Mouse (Mus musculus): ENCODE results near the gene Zfp281. TPM values are rescaled to one million over a fixed set of nuclear protein-coding genes. Genes with fewer than 3 reads are reported as not detected.

Zfp281 gene
- polyA plus RNA-seq, 1 experiment from 2014 or later: 33.6 TPM

DNA sequence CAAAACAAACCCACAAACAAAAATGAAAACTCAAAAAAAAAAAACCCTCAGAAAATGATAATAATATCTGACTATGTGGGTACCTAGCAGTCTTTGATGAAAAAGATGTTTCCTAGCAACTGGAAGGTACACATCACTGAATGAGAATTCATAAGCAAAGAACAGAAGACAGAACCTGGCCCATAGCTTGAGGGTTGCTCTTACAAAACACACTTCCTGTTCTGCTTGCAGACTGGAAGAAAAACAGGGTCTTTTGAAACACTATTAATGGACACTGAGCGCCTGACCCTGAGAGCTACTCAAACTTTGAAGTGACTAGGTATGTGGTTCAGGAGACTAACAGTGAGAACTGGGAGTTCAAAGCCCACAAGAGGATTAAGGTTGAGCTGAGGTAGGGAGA, 6.1 kb upstream of the Zfp281 start:
- Histone ChIP-seq H3K4me2 (replicated peaks) (no peak overlapping the region), H3K27me3 (no peaks in the 10 kb centered on the region), H3K36me3 (no peaks in the 10 kb centered on the region), H3K4me3 (no peak overlapping the region), H3K27ac (no peak overlapping the region), H3K4me1 (peaks cover under 1% of the 10 kb centered on the region; the same call in 1 of the 2 replicates), H3K9me3 (replicated peaks) (no peaks in the 10 kb centered on the region), H3K9ac (no peak overlapping the region)
- no peak for ATAC-seq (ENCODE audit: low FRiP score)
- WGBS: 82% methylated on average over 1 of the region's 1 CpGs

DNA sequence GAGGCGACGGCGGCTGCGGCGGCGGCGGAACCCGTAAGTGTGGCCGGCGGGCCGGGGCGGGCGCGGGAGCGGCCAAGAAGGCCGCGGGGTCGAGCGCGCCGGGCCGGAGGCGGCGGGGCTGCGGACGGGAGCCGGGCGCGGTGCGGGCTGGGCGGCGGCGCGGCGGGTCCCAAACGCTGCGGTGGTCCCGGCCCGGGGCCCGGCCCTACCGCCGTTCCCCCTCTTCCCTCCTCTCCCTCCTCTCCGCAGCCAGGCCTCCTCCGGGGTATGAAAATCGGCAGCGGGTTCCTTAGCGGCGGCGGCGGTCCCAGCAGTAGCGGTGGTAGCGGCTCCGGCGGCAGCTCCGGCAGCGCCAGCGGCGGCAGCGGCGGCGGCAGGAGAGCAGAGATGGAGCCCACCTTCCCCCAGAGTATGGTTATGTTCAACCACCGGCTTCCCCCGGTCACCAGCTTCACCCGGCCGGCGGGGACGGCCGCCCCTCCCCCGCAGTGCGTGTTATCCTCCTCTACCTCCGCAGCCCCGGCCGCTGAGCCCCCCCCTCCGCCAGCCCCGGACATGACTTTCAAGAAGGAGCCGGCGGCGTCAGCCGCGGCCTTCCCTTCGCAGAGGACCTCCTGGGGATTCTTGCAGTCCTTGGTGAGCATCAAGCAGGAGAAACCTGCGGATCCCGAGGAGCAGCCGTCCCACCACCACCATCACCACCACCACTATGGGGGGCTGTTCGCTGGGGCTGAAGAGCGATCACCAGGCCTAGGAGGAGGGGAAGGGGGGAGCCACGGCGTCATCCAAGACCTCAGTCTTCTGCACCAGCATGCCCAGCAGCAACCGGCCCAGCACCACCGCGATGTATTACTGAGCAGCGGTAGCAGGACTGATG, 556 bp downstream of the Zfp281 start:
- ATAC-seq (ENCODE audit: low FRiP score): peak; percentile 80
- 3% methylated on average over 54 of the region's 92 CpGs for WGBS
- peaks cover 20% of the 10 kb centered on the region for H3K36me3 ChIP-seq
- H3K4me3 ChIP-seq: peak overlapping the region; percentile 90
- no peaks in the 10 kb centered on the region for H3K27me3 ChIP-seq
- peaks cover 34% of the 10 kb centered on the region for H3K4me1 ChIP-seq
- H3K9me3 ChIP-seq (replicated peaks): no peaks in the 10 kb centered on the region
- H3K4me2 ChIP-seq (replicated peaks): peak overlapping the region; percentile 93
- H3K27ac ChIP-seq: peak overlapping the region; percentile 91
- H3K9ac ChIP-seq: peak overlapping the region; percentile 97

DNA sequence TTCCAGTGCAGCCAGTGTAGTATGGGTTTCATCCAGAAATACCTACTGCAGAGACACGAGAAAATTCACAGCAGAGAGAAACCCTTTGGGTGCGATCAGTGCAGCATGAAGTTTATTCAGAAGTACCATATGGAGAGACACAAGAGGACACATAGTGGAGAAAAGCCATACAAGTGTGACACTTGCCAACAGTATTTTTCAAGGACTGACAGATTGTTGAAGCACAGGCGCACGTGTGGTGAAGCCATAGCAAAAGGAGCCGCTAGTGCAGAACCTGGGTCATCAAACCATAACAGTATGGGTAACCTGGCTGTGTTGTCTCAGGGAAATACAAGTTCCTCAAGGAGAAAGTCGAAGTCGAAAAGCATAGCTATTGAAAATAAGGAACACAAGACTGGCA, 1.4 kb downstream of the Zfp281 start:
- H3K27me3 ChIP-seq: no peaks in the 10 kb centered on the region
- H3K9me3 ChIP-seq (replicated peaks): no peaks in the 10 kb centered on the region
- peak overlapping the region; percentile 90 for H3K4me3 ChIP-seq
- H3K27ac ChIP-seq: no peak overlapping the region
- ATAC-seq (ENCODE audit: low FRiP score): no peak
- peak overlapping the region; percentile 93 for H3K4me2 ChIP-seq (replicated peaks)
- WGBS: 93% methylated on average over 7 of the region's 7 CpGs
- peak overlapping the region; percentile 97 for H3K9ac ChIP-seq
- H3K36me3 ChIP-seq: peaks cover 20% of the 10 kb centered on the region
- H3K4me1 ChIP-seq: peaks cover 34% of the 10 kb centered on the region

DNA sequence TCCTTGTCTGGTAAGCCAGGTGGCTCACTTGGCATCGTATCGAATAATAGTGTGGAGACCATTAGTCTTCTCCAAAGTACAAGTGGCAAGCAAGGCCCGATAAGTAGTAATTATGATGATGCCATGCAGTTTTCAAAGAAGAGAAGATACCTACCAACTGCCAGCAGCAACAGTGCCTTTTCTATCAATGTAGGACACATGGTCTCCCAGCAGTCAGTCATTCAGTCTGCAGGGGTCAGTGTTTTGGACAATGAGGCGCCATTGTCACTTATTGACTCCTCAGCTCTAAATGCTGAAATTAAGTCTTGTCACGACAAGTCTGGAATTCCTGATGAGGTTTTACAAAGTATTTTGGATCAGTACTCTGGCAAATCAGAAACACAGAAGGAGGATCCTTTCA, 2.1 kb downstream of the Zfp281 start:
- no peak overlapping the region for H3K9ac ChIP-seq
- 88% methylated on average over 5 of the region's 5 CpGs for WGBS
- peak overlapping the region; percentile 93; the same call in 1 of the 2 replicates for H3K4me2 ChIP-seq (replicated peaks)
- H3K36me3 ChIP-seq: peaks cover 20% of the 10 kb centered on the region
- H3K27ac ChIP-seq: no peak overlapping the region
- no peaks in the 10 kb centered on the region for H3K9me3 ChIP-seq (replicated peaks)
- no peak overlapping the region for H3K4me3 ChIP-seq
- H3K4me1 ChIP-seq: peaks cover 34% of the 10 kb centered on the region
- no peak for ATAC-seq (ENCODE audit: low FRiP score)
- no peaks in the 10 kb centered on the region for H3K27me3 ChIP-seq

DNA sequence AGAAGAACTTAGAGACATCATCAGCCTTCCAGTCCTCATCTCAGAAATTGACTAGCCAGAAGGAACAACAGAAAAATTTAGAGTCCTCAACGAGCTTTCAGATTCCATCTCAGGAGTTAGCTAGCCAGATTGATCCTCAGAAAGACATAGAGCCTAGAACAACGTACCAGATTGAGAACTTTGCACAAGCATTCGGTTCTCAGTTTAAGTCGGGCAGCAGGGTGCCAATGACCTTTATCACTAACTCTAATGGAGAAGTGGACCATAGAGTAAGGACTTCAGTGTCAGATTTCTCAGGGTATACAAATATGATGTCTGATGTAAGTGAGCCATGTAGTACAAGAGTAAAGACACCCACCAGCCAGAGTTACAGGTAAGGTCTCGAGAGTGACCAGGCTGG, 2.9 kb downstream of the Zfp281 start:
- no peaks in the 10 kb centered on the region for H3K27me3 ChIP-seq
- H3K9ac ChIP-seq: no peak overlapping the region
- no peak for ATAC-seq (ENCODE audit: low FRiP score)
- peak overlapping the region; percentile 40 for H3K4me2 ChIP-seq (replicated peaks)
- no peak overlapping the region for H3K27ac ChIP-seq
- no peak overlapping the region for H3K4me3 ChIP-seq
- H3K36me3 ChIP-seq: peaks cover 20% of the 10 kb centered on the region
- WGBS: 86% methylated on average over 5 of the region's 5 CpGs
- H3K9me3 ChIP-seq (replicated peaks): no peaks in the 10 kb centered on the region
- H3K4me1 ChIP-seq: peaks cover 34% of the 10 kb centered on the region

DNA sequence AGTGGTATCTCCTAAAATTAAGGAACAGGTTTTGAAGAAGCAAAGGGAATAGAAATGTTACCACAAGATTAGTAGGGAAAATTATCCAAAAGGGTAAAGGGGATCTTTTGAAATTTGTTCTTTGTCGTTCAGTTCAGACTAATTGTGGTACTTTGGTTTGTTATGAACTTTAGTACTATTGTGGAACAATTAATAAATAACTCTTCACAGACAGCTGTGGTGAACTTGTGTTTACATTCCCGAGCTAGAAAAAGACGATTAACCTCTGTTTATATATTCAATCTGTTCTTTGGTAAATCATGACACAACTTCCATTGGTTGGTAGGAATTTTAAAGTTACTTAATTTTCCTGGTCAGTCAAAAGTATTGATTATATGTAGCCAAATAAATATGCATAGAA, 8.2 kb downstream of the Zfp281 start:
- no peak overlapping the region for H3K9ac ChIP-seq
- 95% methylated on average over 3 of the region's 3 CpGs for WGBS
- H3K4me3 ChIP-seq: no peak overlapping the region
- H3K4me1 ChIP-seq: peaks cover 8% of the 10 kb centered on the region
- no peak overlapping the region for H3K27ac ChIP-seq
- H3K9me3 ChIP-seq (replicated peaks): no peaks in the 10 kb centered on the region
- no peaks in the 10 kb centered on the region for H3K27me3 ChIP-seq
- H3K4me2 ChIP-seq (replicated peaks): no peak overlapping the region
- no peak for ATAC-seq (ENCODE audit: low FRiP score)
- no peaks in the 10 kb centered on the region for H3K36me3 ChIP-seq

DNA sequence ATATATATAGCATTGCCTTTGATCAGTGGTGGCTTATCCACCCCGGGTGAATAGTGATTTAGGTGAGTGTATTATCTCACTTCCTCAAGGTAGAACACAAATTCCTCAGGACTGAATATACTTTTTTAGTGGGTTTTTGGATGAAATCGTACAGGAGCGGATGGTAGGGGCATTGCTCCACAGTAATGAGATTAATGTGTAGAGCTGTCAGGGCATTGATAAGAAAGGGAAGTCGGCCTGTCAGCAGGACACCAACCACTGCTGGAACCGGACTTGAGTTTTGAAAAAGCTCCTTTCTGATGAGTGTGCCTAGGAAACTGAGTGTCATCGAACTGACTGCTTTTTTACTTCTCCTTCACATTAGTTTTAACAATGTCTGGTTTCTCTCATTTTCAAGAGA, 10.9 kb downstream of the Zfp281 start:
- no peak overlapping the region for H3K9ac ChIP-seq
- no peak overlapping the region for H3K27ac ChIP-seq
- ATAC-seq (ENCODE audit: low FRiP score): no peak
- H3K36me3 ChIP-seq: no peaks in the 10 kb centered on the region
- H3K4me3 ChIP-seq: no peak overlapping the region
- H3K4me1 ChIP-seq: no peaks in the 10 kb centered on the region
- H3K4me2 ChIP-seq (replicated peaks): no peak overlapping the region
- no peaks in the 10 kb centered on the region for H3K27me3 ChIP-seq
- H3K9me3 ChIP-seq (replicated peaks): no peaks in the 10 kb centered on the region
- 80% methylated on average over 6 of the region's 6 CpGs for WGBS

DNA sequence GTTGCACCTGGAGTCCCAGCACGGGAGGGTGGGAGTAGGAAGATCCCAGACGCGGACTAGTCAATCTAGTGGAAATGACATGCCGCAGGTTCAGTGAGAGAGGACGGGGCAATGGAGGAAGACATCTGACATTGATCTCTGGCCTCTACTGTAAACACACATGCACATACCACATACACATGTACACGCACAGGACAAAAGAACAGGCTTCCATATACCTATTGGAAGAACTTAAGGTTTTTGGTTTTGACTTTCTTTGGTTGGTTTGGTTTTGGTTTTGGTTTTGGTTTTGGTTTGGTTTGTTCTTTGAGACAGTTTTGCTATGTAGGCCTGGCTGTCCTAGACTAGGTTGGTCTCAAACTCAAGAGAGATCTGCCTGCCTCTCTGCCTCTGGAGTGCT, 12.2 kb downstream of the Zfp281 start:
- H3K9ac ChIP-seq: no peak overlapping the region
- no peaks in the 10 kb centered on the region for H3K9me3 ChIP-seq (replicated peaks)
- 91% methylated on average over 6 of the region's 6 CpGs for WGBS
- no peak overlapping the region for H3K4me3 ChIP-seq
- no peak overlapping the region for H3K27ac ChIP-seq
- no peak overlapping the region for H3K4me2 ChIP-seq (replicated peaks)
- H3K4me1 ChIP-seq: no peaks in the 10 kb centered on the region
- no peaks in the 10 kb centered on the region for H3K36me3 ChIP-seq
- no peaks in the 10 kb centered on the region for H3K27me3 ChIP-seq
- ATAC-seq (ENCODE audit: low FRiP score): no peak

DNA sequence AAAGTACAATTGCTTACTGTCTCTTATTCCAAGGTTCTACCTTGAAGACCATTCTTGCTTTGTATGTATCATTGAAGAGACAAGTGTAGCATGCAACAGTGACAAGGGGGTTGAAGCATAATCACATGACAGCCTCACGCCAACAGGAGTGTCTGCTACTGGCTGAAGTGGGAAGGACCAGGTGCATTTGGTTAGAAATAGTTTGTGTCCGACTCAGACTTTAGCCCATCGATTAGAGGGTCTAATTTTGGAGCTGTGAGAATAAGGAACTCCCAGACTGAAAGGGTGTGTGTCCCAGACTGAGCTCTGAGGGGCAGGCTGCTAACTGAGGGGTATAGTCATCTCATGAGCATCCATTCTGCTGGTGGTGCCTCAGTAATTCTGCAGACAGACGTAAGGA, 13.0 kb downstream of the Zfp281 start:
- Histone ChIP-seq H3K4me3 (no peak overlapping the region), H3K9me3 (replicated peaks) (no peaks in the 10 kb centered on the region), H3K4me1 (no peaks in the 10 kb centered on the region), H3K27ac (no peak overlapping the region), H3K27me3 (no peaks in the 10 kb centered on the region), H3K36me3 (no peaks in the 10 kb centered on the region), H3K4me2 (replicated peaks) (no peak overlapping the region), H3K9ac (no peak overlapping the region)
- no peak for ATAC-seq (ENCODE audit: low FRiP score)
- WGBS: 94% methylated on average over 4 of the region's 4 CpGs

DNA sequence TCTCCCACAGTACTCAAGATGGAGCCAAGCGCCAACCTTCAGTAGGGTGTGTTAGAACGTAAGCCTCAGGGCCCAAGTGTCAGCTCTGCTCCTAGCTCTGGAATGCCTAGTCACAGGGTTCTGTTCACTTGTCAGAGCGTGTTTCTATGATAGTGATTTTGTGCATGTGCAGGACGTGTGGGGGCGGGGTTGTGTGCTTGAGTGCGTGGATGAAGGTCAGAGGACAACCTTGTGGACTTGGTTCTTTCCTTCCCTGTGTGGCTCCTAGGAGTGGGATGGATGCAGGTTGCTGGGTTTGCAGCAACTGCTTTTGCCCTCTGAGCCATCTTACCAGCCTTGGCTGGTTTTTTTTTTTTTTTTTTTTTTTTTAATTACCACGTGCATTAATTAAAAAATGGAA, 13.5 kb downstream of the Zfp281 start:
- no peak overlapping the region for H3K4me3 ChIP-seq
- H3K4me2 ChIP-seq (replicated peaks): no peak overlapping the region
- H3K27ac ChIP-seq: no peak overlapping the region
- H3K9me3 ChIP-seq (replicated peaks): no peaks in the 10 kb centered on the region
- no peaks in the 10 kb centered on the region for H3K36me3 ChIP-seq
- no peaks in the 10 kb centered on the region for H3K27me3 ChIP-seq
- no peak overlapping the region for H3K9ac ChIP-seq
- 89% methylated on average over 7 of the region's 7 CpGs for WGBS
- no peaks in the 10 kb centered on the region for H3K4me1 ChIP-seq
- ATAC-seq (ENCODE audit: low FRiP score): no peak

DNA sequence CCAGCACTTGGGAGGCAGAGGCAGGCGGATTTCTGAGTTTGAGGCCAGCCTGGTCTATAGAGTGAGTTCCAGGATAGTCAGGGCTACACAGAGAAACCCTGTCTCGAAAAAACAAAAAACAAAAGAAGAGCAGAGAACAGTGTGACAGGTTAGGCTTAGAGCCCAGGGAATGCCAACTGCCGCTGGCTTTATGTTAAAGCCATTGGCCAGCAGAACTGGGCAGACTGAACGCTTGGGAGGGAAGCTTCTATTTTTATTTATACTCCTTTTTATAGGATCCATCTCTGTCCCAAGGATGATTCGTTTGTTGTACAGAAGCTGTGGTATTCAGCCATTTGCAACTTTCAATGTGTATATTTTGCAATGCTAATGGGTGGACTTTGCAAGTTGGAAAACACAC, 14.0 kb downstream of the Zfp281 start:
- H3K27me3 ChIP-seq: no peaks in the 10 kb centered on the region
- H3K4me1 ChIP-seq: no peaks in the 10 kb centered on the region
- no peak for ATAC-seq (ENCODE audit: low FRiP score)
- H3K4me3 ChIP-seq: no peak overlapping the region
- H3K9me3 ChIP-seq (replicated peaks): no peaks in the 10 kb centered on the region
- H3K4me2 ChIP-seq (replicated peaks): no peak overlapping the region
- no peak overlapping the region for H3K27ac ChIP-seq
- H3K9ac ChIP-seq: no peak overlapping the region
- H3K36me3 ChIP-seq: no peaks in the 10 kb centered on the region
- WGBS: 90% methylated on average over 5 of the region's 5 CpGs

DNA sequence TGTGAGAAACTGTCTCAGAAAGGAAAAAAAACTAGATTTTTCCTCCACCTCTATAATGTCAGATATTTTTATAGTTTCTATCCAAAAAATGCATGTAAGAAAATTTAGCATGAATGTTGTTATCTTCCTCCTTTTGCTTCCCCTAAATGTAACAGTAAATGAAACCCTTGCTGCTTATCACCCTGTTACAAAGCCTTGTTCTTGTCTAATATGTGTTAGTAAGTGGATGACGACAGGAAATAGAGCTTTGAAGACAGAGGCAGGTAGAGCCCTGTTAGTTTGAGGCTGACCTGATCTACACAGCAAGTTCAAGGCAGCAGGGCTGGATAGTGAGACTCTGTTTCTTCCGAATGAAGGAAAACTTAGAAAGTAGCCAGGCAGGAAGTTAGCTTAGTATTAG, 14.5 kb downstream of the Zfp281 start:
- H3K36me3 ChIP-seq: no peaks in the 10 kb centered on the region
- 82% methylated on average over 2 of the region's 2 CpGs for WGBS
- H3K9ac ChIP-seq: no peak overlapping the region
- no peak overlapping the region for H3K27ac ChIP-seq
- no peak overlapping the region for H3K4me2 ChIP-seq (replicated peaks)
- H3K4me3 ChIP-seq: no peak overlapping the region
- ATAC-seq (ENCODE audit: low FRiP score): no peak
- H3K27me3 ChIP-seq: no peaks in the 10 kb centered on the region
- H3K4me1 ChIP-seq: no peaks in the 10 kb centered on the region
- no peaks in the 10 kb centered on the region for H3K9me3 ChIP-seq (replicated peaks)

DNA sequence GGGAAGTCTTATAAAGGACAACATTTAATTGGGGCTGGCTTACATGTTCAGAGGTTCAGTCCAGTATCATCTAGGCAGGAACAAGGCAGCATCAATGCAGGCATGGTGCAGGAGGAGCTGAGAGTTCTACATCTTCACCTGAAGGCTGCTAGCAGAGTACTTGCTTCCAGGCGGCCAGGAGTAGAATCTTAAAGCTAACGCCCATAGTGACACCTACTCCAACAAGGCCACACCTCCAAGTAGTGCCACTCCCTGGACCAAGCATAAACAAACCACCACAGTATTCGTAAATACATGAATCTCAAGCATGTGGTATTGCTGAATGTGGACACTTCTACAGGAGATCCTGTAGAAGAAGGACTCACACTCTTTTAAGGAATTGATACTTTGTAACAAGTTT, 18.0 kb downstream of the Zfp281 start:
- H3K4me1 ChIP-seq: no peaks in the 10 kb centered on the region
- H3K36me3 ChIP-seq: no peaks in the 10 kb centered on the region
- H3K9ac ChIP-seq: no peak overlapping the region
- no peaks in the 10 kb centered on the region for H3K9me3 ChIP-seq (replicated peaks)
- WGBS: 83% methylated on average over 3 of the region's 3 CpGs
- H3K4me2 ChIP-seq (replicated peaks): no peak overlapping the region
- no peaks in the 10 kb centered on the region for H3K27me3 ChIP-seq
- no peak overlapping the region for H3K27ac ChIP-seq
- ATAC-seq (ENCODE audit: low FRiP score): no peak
- no peak overlapping the region for H3K4me3 ChIP-seq
